Mouse (Mus musculus) intestine, embryonic 16.5 days (tissue): ENCODE results near the gene Mark3. TPM values are rescaled to one million over a fixed set of nuclear protein-coding genes. Genes with fewer than 3 reads are reported as not detected.

Experiments
- ATAC-seq: fragments of 200-750 bp; cut with Nextera tagmentation; 2 replicates; pipeline ENCODE4 v1.8.0; 2017; ENCODE audit warnings: moderate TSS enrichment, moderate library complexity
- H3K27ac ChIP-seq: fragments of 300-500 bp; sonication (generic); 2 replicates; pipeline ENCODE4 v1.5.1; 2014; ENCODE audit warnings: mild to moderate bottlenecking, low read length
- H3K27me3 ChIP-seq: fragments of 300-500 bp; sonication (generic); replicated peaks from 2 replicates; pipeline ENCODE4 v1.6.1; 2014; ENCODE audit warnings: low read length, control low read depth, mixed read lengths; ENCODE audit not compliant: control insufficient read depth, insufficient read depth
- H3K36me3 ChIP-seq: fragments of 300-500 bp; sonication (generic); 2 replicates; pipeline ENCODE4 v1.6.1; 2014; ENCODE audit warnings: low read length, control low read depth; ENCODE audit not compliant: control insufficient read depth, insufficient read depth
- H3K4me1 ChIP-seq: fragments of 300-500 bp; sonication (generic); 2 replicates; pipeline ENCODE4 v1.6.1; 2014; ENCODE audit warnings: low read length, control low read depth, mixed read lengths; ENCODE audit not compliant: control insufficient read depth, insufficient read depth
- H3K4me2 ChIP-seq: fragments of 300-500 bp; sonication (generic); 2 replicates; pipeline ENCODE4 v1.6.1; 2014; ENCODE audit warnings: low read depth, low read length, control low read depth
- H3K4me3 ChIP-seq: fragments of 300-500 bp; sonication (generic); 2 replicates; pipeline ENCODE4 v1.5.1; 2014; ENCODE audit warnings: mild to moderate bottlenecking, low read length
- H3K9ac ChIP-seq: fragments of 300-500 bp; sonication (generic); 2 replicates; pipeline ENCODE4 v1.6.1; 2014; ENCODE audit warnings: low read depth, low read length
- H3K9me3 ChIP-seq: fragments of 300-500 bp; sonication (generic); 2 replicates; pipeline ENCODE4 v1.6.1; 2016; ENCODE audit warnings: low read length, control low read depth; ENCODE audit not compliant: control insufficient read depth
- WGBS: fragments of 180-500 bp; shearing (Covaris S2); extraction: QIAGEN DNeasy Blood & Tissue Kit; methylation state at CpG from one replicate; pipeline ENCODE4 v1.1.7; 2014; 5-methylcytosine and 5-hydroxymethylcytosine counted together
- polyA plus RNA-seq: library from polyadenylated mRNA; unstranded; fragments of >200 nt; fragmentation: Nextera tagmentation; extraction: Ambion mirVana; gene quantifications from 2 replicates; pipeline ENCODE4 v1.2.1, GENCODE M21; 2015

Gene Mark3
- polyA plus RNA-seq, 1 experiment from 2014 or later = 14.2 TPM

GRCm38 (mm10) chr12:111599640-111600039 lies 25.3 kb downstream of the Mark3 start:
- Histone ChIP-seq H3K4me1 (no peaks in the 10 kb centered on the region), H3K9me3 (no peaks in the 10 kb centered on the region), H3K4me2 (no peak overlapping the region), H3K36me3 (peaks cover 22% of the 10 kb centered on the region), H3K9ac (no peak overlapping the region), H3K4me3 (no peak overlapping the region), H3K27ac (no peak overlapping the region), H3K27me3 (no peaks in the 10 kb centered on the region)
- ATAC-seq = no peak
- 87% methylated on average over 5 of the region's 5 CpGs for WGBS

- Histone ChIP-seq H3K36me3 (0 out of 2 replicates have a peak, but pooled peaks cover 5% of the 10 kb centered on the region), H3K9ac (no peak overlapping the region)
- WGBS = 87% methylated on average over 3 of the region's 3 CpGs
Measured at GRCm38 (mm10) chr12:111603871-111604270, 29.5 kb downstream of the Mark3 start.

GRCm38 (mm10) chr12:111605619-111606018 lies 31.3 kb downstream of the Mark3 start:
- H3K27me3 ChIP-seq = no peaks in the 10 kb centered on the region
- no peak for ATAC-seq
- no peaks in the 10 kb centered on the region for H3K4me1 ChIP-seq
- no peak overlapping the region for H3K9ac ChIP-seq
- 0 out of 2 replicates have a peak, but pooled peaks cover 5% of the 10 kb centered on the region for H3K36me3 ChIP-seq
- 93% methylated on average over 2 of the region's 2 CpGs for WGBS
- no peak overlapping the region for H3K4me2 ChIP-seq
- H3K9me3 ChIP-seq = no peaks in the 10 kb centered on the region
- H3K27ac ChIP-seq = no peak overlapping the region
- no peak overlapping the region for H3K4me3 ChIP-seq

More at GRCm38 (mm10) chr12:111603871-111604270, 29.5 kb downstream of the Mark3 start:
- Histone ChIP-seq H3K4me2 (no peak overlapping the region), H3K27ac (no peak overlapping the region), H3K9me3 (no peaks in the 10 kb centered on the region), H3K27me3 (no peaks in the 10 kb centered on the region), H3K4me3 (no peak overlapping the region), H3K4me1 (no peaks in the 10 kb centered on the region)
- ATAC-seq = no peak

- H3K27ac ChIP-seq = no peak overlapping the region
- H3K4me1 ChIP-seq = no peaks in the 10 kb centered on the region
- no peak for ATAC-seq
- no peak overlapping the region for H3K4me3 ChIP-seq
- no peak overlapping the region for H3K4me2 ChIP-seq
- H3K9ac ChIP-seq = no peak overlapping the region
- 0 out of 2 replicates have a peak, but pooled peaks cover 5% of the 10 kb centered on the region for H3K36me3 ChIP-seq
- no peaks in the 10 kb centered on the region for H3K27me3 ChIP-seq
- no peaks in the 10 kb centered on the region for H3K9me3 ChIP-seq
- WGBS = 53% methylated on average over 5 of the region's 5 CpGs
Measured at GRCm38 (mm10) chr12:111608015-111608414, 33.7 kb downstream of the Mark3 start.

GRCm38 (mm10) chr12:111614475-111615141 lies 40.3 kb downstream of the Mark3 start:
- ATAC-seq = no peak
- Histone ChIP-seq H3K36me3 (peaks cover 3% of the 10 kb centered on the region; the same call in 1 of the 2 replicates), H3K9me3 (no peaks in the 10 kb centered on the region), H3K9ac (no peak overlapping the region), H3K27ac (no peak overlapping the region), H3K4me3 (no peak overlapping the region), H3K4me2 (no peak overlapping the region), H3K27me3 (no peaks in the 10 kb centered on the region), H3K4me1 (no peaks in the 10 kb centered on the region)
- 88% methylated on average over 5 of the region's 5 CpGs for WGBS

- no peak for ATAC-seq
- Histone ChIP-seq H3K4me3 (no peak overlapping the region), H3K27me3 (no peaks in the 10 kb centered on the region), H3K27ac (no peak overlapping the region), H3K9me3 (no peaks in the 10 kb centered on the region), H3K4me2 (no peak overlapping the region), H3K4me1 (no peaks in the 10 kb centered on the region), H3K36me3 (peaks cover 3% of the 10 kb centered on the region; the same call in 1 of the 2 replicates), H3K9ac (no peak overlapping the region)
- WGBS = 88% methylated on average over 7 of the region's 7 CpGs
Measured at GRCm38 (mm10) chr12:111618266-111618665, 43.9 kb downstream of the Mark3 start.

- no peak overlapping the region for H3K4me2 ChIP-seq
- H3K9ac ChIP-seq = no peak overlapping the region
- H3K27me3 ChIP-seq = no peaks in the 10 kb centered on the region
- H3K27ac ChIP-seq = no peak overlapping the region
- H3K9me3 ChIP-seq = no peaks in the 10 kb centered on the region
- H3K4me1 ChIP-seq = no peaks in the 10 kb centered on the region
- H3K4me3 ChIP-seq = no peak overlapping the region
- ATAC-seq = peak; percentile 79
- H3K36me3 ChIP-seq = peaks cover 12% of the 10 kb centered on the region
- WGBS = 60% methylated on average over 6 of the region's 6 CpGs
Measured at GRCm38 (mm10) chr12:111648061-111648645, 73.8 kb downstream of the Mark3 start.

- ATAC-seq = 0 out of 2 replicates have a peak, but pooled peaks have one; percentile 5
- H3K4me3 ChIP-seq = no peak overlapping the region
- H3K4me1 ChIP-seq = no peaks in the 10 kb centered on the region
- H3K27ac ChIP-seq = no peak overlapping the region
- H3K9me3 ChIP-seq = no peaks in the 10 kb centered on the region
- no peak overlapping the region for H3K9ac ChIP-seq
- no peaks in the 10 kb centered on the region for H3K27me3 ChIP-seq
- H3K4me2 ChIP-seq = no peak overlapping the region
- 89% methylated on average over 3 of the region's 3 CpGs for WGBS
- peaks cover 11% of the 10 kb centered on the region for H3K36me3 ChIP-seq
Measured at GRCm38 (mm10) chr12:111652953-111653352, 78.6 kb downstream of the Mark3 start.

GRCm38 (mm10) chr12:111653434-111653833 lies 79.1 kb downstream of the Mark3 start:
- Histone ChIP-seq H3K27ac (no peak overlapping the region), H3K36me3 (peaks cover 11% of the 10 kb centered on the region), H3K4me1 (no peaks in the 10 kb centered on the region), H3K27me3 (no peaks in the 10 kb centered on the region), H3K9me3 (no peaks in the 10 kb centered on the region), H3K4me3 (no peak overlapping the region), H3K4me2 (no peak overlapping the region), H3K9ac (no peak overlapping the region)
- 33% methylated on average over 3 of the region's 3 CpGs for WGBS
- peak; percentile 60; the same call in 1 of the 2 replicates for ATAC-seq
